Mouse (Mus musculus): Measurements from ENCODE around the gene Cotl1.
"Not testable (repeated sequence)": the region's sequence is repeated elsewhere in the genome, so short reads cannot be mapped to it uniquely, and the experiment has no call there.

Cotl1 gene

GRCm38 (mm10) chr8:119840275-119840808 is at the start of gene Cotl1:
Cotl1 (minus strand) TSS chr8:119840544.
- DNase-seq (ENCODE audit: low read depth, low spot score): peak; percentile 95

DNA sequence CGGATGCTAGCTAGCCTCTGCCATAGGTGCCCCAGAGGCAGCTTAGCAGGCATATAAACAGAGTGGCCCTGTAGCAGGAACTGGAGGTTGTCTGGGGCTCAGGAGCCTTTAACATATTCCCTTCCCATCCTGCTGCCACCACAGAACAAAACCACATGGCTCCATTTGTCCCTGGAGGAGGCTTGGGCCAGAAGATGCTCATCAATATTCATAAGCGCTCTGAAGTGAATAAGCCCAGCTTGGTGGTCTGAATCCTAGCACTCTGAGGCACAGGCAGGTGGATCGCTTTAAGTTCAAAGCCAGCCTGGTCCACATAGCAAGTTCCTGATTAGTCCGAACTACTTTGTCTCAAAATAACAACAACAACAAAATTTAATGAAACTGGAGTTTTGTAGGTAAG is 47.7 kb upstream of the Cotl1 start:
- DNase-seq (ENCODE audit: low read depth, low spot score): no peak

GRCm38 (mm10) chr8:119887130-119887529 is 46.8 kb upstream of the Cotl1 start:
- DNase-seq (ENCODE audit: low read depth, low spot score): peak; percentile 78

DNA sequence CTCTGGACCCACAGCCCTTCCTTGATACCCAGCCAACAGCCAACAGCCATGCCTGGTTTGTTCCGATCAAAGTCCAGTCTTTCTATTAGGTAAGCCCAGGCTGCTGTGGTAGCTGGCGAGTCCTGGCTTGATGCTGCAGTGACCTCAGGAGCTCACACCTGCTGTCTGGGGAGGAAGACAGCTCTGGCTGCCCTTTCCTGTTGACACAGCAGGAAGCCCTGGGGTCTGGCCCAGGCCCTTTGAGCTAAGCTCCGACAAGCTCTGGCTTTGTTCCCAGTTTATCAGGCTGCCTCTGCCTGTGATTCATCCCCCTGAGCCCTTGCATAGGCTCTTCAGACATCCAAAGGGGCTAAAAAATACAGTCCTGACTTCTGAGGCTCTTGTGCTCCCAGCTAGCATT is 45.3 kb upstream of the Cotl1 start:
- DNase-seq (ENCODE audit: low read depth, low spot score): no peak

DNA sequence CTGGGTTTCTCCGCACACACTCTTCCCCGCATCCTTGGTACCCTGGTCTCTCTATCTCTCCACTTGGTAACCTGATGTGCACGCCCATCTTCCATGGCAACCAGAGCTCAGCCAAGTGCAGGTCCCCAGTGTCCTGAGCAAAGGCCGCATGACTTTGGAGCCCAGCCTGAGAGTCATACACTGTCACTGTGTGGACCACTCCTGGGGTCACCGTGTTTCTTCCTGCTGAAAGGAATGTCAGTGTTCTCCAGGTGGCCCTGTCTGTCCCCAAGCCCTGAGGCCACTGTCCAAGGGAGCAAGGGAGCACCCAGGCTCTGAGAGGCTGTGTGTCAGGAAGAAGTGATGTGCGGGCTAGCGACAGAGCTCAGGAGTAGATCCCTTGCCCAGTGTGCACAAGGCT is 42.9 kb upstream of the Cotl1 start:
- no peak for DNase-seq (ENCODE audit: low read depth, low spot score)

GRCm38 (mm10) chr8:119881917-119882316 is 41.6 kb upstream of the Cotl1 start:
- no peak for DNase-seq (ENCODE audit: low read depth, low spot score)

GRCm38 (mm10) chr8:119881301-119881700 is 41.0 kb upstream of the Cotl1 start:
- DNase-seq (ENCODE audit: low read depth, low spot score): no peak

- no peak for DNase-seq (ENCODE audit: low read depth, low spot score)
These were observed 32.8 kb upstream of the Cotl1 start for GRCm38 (mm10) chr8:119873181-119873580.

GRCm38 (mm10) chr8:119869616-119870015 is 29.3 kb upstream of the Cotl1 start:
- DNase-seq (ENCODE audit: low read depth, low spot score): peak; percentile 87

DNA sequence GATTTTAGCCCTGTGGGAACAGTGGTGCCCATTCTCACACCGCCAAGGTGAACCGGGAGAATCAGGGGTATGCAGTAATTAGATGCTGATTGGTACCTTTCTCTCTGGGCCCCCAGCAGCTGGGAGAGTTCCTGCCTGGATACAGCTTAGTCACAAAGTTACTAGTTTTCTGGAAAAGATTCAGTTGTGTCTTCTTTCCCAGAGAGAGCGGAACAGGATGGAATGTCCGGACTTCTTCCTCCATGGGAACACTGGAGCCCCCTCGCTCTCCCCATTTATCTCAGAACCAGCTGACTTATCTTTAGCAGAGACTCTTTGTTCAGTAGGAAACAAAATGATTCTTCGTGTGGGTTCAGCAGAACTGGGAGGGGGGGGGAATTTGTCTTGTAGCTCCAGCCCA is 22.4 kb upstream of the Cotl1 start:
- no peak for DNase-seq (ENCODE audit: low read depth, low spot score)

GRCm38 (mm10) chr8:119862390-119862734 is 22.0 kb upstream of the Cotl1 start:
- no peak for DNase-seq (ENCODE audit: low read depth, low spot score)

GRCm38 (mm10) chr8:119861706-119862389 is 21.5 kb upstream of the Cotl1 start, which contains the start of gene Klhl36:
Klhl36 (plus strand) TSS chr8:119862266.
- DNase-seq (ENCODE audit: low read depth, low spot score): peak; percentile 97

DNA sequence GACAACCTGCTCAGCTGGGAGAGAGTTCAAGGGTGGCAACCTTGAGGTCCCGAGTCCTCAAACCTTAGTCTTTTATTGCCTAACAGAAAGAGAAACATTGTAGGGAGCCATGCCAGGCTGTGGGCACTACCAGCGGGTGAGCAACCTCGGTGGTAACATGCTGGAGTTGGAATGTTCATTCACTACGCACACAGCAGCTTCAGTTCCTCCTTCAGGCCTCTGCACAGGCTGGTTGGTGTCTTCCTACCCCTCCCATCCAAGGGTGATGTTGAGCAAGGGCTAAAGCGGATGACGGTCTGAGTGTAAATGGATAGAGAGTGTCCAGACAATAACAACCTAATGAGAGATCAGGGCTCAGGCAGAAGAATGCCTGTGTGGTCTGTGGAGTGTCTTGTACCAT is 17.4 kb upstream of the Cotl1 start:
- DNase-seq (ENCODE audit: low read depth, low spot score): no peak

GRCm38 (mm10) chr8:119855656-119856055 is 15.3 kb upstream of the Cotl1 start:
- DNase-seq (ENCODE audit: low read depth, low spot score): no peak

DNA sequence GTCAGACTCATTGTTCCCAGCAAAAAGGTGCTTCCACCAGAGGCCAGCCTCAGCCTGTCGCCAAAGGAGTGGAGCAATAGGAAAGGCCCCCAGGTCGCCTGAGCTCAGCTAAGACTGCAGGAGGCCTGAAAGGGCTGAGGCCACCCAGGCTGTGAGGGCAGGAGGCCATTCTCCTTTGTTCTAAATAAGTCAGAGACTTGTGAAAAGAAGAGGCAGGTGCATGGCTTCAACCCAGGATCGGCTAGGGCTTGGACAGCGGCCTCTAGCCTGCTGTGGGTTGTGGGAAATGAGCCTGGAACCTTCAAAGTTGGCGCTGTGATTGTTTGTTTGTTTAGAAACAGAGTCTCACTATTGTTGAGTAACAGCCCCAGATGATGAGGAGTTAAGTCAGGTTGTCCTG is 13.7 kb upstream of the Cotl1 start:
- DNase-seq (ENCODE audit: low read depth, low spot score): peak; percentile 36

DNA sequence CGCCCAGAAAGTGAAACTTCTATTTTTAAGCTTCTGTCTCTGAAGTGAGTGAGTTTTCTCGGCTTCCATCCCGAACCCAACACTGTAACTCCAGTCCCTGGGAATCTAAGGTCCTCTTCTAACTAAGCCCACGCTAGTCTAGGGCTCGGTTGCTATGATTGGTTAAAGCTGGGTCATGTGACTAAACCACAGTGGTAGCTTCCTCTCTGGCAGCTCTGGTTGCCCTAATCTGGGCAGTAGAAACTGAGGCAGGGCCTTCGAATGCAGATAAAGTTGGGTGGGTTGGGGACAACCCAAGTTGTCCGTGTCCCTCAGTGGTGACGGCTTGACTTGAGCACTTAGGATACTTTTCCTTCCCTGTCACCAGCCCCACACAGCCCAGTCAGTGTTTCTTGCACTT is 13.2 kb upstream of the Cotl1 start:
- peak; percentile 61 for DNase-seq (ENCODE audit: low read depth, low spot score)

- DNase-seq (ENCODE audit: low read depth, low spot score): peak; percentile 49
These were observed 7.0 kb upstream of the Cotl1 start for GRCm38 (mm10) chr8:119847232-119847922.

DNA sequence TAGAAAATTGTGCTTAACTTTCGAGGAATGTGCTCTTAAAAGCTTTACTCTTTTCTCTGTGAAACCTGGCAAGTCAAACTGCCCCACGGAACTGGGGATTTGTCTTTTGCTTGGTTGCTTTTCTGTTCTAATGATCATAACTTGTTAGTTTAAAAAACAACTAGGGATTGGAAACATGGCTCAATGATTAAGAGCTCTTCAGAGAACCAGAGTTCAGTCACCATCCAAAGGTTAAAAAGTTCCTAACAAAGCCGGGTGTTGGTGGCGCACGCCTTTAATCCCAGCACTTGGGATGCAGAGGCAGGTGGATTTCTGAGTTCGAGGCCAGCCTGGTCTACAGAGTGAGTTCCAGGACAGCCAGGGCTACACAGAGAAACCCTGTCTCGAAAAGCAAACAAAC is 5.4 kb upstream of the Cotl1 start:
- DNase-seq (ENCODE audit: low read depth, low spot score): not testable (repeated sequence)

- no peak for DNase-seq (ENCODE audit: low read depth, low spot score)
These were observed 4.2 kb upstream of the Cotl1 start for GRCm38 (mm10) chr8:119844577-119844976.

GRCm38 (mm10) chr8:119843444-119843843 is 3.1 kb upstream of the Cotl1 start:
- DNase-seq (ENCODE audit: low read depth, low spot score): peak; percentile 81

DNA sequence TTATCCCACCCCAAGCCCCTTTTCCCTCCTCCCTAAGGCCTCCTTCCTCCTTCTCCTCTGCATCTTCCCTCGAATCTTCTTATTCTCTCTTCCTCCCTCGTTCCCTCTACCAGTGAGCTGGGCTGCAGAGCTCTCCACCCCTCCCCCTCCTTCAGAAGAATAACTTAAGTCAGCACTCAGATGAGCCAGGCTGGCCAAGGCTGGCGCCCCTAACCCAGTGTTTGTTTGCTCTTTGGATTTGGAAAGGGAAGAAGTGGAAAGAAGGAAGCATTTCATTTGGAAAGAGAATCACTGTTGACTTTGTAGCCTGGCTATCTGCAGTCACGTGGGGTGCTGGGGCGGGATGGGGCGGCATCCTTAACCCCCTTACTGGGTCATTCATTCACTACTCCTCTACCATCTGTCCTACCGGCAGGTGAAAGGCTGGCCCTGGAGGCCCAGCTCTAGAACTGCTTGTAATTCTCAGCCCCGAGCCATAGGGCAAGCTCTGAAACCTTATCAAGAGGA is 614 bp upstream of the Cotl1 start:
- no peak for DNase-seq (ENCODE audit: low read depth, low spot score)

DNA sequence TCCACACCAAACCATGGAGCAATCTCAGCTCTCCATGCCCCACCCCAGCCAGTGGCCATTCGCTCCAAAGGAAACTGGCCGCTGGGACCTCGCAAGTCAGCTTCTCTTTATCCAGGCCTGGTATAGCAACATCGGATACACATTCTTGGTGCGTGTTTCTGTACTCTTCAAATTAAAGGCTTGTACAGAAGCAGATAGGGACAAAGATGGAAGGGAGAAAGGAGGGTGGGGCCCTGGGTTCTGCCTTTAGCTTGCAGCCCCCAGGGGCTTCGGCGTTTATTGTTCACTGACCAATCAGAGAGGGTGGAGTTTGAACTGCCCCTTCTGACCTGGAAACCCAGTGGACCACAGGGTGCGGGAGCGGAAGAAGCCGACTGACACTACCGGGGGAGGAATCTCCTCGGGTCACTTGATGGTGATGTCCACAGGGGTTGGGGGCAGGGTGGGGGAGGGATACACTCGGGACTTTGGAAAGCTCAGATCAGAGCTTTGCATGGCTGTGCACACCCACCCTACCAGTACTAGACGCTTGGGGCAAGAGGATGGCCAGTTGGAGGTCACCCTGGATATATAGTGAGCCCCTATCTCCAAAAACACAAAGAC is 824 bp downstream of the Cotl1 start:
- no peak for DNase-seq (ENCODE audit: low read depth, low spot score)

- DNase-seq (ENCODE audit: low read depth, low spot score): no peak
These were observed 1.4 kb downstream of the Cotl1 start for GRCm38 (mm10) chr8:119838983-119839340.

Measured in ZHBTc4 (cell line).